Mouse (Mus musculus) cortical plate, adult 2 months (tissue): ENCODE results near the gene Chrnb4. TPM values are rescaled to one million over a fixed set of nuclear protein-coding genes. Genes with fewer than 3 reads are reported as not detected.

Experiments used
- H3K27ac ChIP-seq: fragments of 200-500 bp; 2 replicates; pipeline ENCODE4 v1.5.1; 2012; ENCODE audit warnings: low read length, control low read depth, inconsistent platforms; ENCODE audit not compliant: insufficient read depth
- H3K4me1 ChIP-seq: fragments of 200-500 bp; 2 replicates; pipeline ENCODE4 v1.6.1; 2011; ENCODE audit warnings: low read length; ENCODE audit not compliant: control insufficient read depth, insufficient read depth
- H3K4me3 ChIP-seq: fragments of 200-500 bp; 2 replicates; pipeline ENCODE4 v1.5.1; 2011; ENCODE audit warnings: mild to moderate bottlenecking, low read length, control low read depth; ENCODE audit not compliant: insufficient read depth
- CTCF ChIP-seq: fragments of 200-500 bp; IDR thresholded peaks from 2 replicates; pipeline ENCODE4 v1.5.1; 2011; ENCODE audit warnings: mild to moderate bottlenecking, control low read depth, low read length; ENCODE audit not compliant: insufficient read depth; ENCODE audit errors: extremely low read depth
- POLR2A ChIP-seq: fragments of 200-500 bp; IDR thresholded peaks from 2 replicates; pipeline ENCODE4 v1.6.1; 2011; ENCODE audit warnings: mild to moderate bottlenecking, low read length, control low read depth; ENCODE audit not compliant: insufficient read depth; ENCODE audit errors: extremely low read depth
- polyA plus RNA-seq: library from polyadenylated mRNA; depleted of rRNA; stranded (reverse); fragments of >200 nt; gene quantifications from 2 replicates; pipeline ENCODE4 v1.2.3, GENCODE M21; 2012; rRNA removed

Chrnb4 gene
- polyA plus RNA-seq: 0.08 and 0.13 TPM in 2 replicates

DNA sequence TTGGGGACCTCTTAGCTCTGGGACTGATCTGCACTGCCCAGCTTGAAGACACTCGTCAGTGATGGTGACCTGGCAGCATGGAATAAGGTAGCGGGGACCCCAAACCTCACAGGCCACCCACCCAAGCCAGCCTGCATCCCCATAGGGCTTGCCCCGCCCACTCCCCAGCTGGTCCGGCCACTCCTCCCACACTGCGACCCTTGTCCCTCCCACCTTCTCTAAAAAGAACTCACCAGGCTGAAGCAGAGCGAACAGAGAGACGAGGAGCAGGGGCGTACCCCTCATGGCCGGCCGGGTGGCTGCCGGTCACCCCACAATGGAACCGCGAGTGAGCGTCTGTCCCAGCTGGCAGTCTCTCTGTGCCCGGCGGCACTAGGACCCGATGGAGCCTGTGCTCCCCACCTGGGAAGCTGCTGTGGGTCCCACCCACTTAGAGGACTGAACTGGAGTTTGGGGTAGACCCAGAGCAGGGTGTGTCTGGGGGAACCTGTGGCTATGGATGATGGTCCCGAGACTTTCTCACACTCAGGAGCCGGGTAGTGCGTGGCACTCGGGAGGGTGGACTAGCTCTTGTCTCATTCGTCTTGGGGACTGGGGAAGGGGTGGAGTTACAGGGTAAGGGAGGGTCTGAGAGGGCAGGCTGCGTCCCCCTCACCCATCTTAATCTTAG lies at the start of gene Chrnb4:
Gene Chrnb4, minus strand, starts transcription at position 569 of the 670 bp plus-strand sequence.
- TF ChIP-seq POLR2A: no peak
- no peak for TF ChIP-seq CTCF
- no peaks in the 10 kb centered on the region for H3K4me1 ChIP-seq
- no peak within 1 kb of the TSS for H3K27ac ChIP-seq
- H3K4me3 ChIP-seq: peak within 1 kb of the TSS; percentile 12; the same call in 1 of the 2 replicates

DNA sequence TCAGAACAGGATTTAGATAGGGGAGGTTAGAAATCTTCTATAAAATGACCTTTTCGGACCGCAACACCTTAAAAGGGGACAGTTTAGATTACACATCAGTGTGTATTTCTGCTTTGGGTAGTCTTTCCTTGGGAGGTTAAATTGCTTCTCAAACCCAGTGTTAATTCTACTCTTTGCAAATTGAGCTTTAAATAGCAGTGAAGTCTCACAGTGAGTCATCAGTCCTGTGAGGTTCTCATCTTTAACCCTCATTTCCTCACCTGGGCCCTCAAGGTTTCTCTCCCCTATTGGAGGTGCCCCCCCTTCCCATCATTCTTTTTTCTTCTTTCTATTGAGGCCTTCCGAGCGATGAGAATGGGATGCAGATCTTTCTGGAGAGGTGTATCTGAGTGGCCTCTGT lies 48.3 kb upstream of the Chrnb4 start:
- no peak for TF ChIP-seq POLR2A
- TF ChIP-seq CTCF: no peak
- Histone ChIP-seq H3K4me1 (no peaks in the 10 kb centered on the region), H3K4me3 (no peak overlapping the region), H3K27ac (no peak overlapping the region)

DNA sequence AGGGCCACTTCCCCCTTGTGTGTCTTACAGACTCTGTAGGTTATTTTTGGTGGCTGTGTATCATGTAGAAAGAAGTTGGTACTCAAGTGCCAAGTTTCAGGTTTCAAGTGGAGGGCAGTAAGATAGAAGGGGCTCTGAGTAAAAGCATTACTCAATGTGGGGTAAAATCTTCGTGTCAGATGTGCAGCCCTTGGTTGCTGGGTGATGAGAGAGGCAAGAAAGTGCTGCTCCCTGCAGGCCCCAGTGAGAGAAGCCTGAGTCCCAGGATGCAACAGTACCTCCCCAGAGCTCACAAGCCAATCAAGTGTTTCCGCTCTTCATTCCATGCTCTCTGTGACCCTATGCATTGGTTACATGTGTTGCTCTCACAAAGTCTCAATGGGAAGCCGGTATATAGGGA lies 47.5 kb upstream of the Chrnb4 start:
- Histone ChIP-seq H3K27ac (no peak overlapping the region), H3K4me1 (no peaks in the 10 kb centered on the region), H3K4me3 (no peak overlapping the region)
- TF ChIP-seq POLR2A (no peak), CTCF (no peak)

DNA sequence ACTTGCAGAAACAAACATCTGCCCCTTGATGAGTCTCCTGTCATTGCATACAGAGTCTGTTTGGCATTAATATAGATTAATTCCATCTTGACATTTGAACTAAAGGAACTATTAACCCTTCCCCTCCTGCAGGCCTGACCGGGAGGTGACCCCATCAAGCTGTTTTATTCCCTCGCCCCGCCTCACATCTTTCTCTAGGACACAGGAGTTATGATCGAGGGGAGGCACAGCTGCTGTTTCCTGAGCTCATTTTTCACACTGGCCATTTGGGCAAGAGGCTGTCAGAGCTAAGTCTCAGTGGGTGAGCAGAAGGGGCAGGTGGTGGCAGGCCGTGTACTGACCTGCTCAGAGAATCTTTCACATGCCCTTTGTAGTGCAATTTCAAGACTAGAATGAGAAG lies 41.6 kb upstream of the Chrnb4 start:
- Histone ChIP-seq H3K27ac (no peak overlapping the region), H3K4me3 (no peak overlapping the region), H3K4me1 (no peaks in the 10 kb centered on the region)
- TF ChIP-seq POLR2A: no peak
- no peak for TF ChIP-seq CTCF

DNA sequence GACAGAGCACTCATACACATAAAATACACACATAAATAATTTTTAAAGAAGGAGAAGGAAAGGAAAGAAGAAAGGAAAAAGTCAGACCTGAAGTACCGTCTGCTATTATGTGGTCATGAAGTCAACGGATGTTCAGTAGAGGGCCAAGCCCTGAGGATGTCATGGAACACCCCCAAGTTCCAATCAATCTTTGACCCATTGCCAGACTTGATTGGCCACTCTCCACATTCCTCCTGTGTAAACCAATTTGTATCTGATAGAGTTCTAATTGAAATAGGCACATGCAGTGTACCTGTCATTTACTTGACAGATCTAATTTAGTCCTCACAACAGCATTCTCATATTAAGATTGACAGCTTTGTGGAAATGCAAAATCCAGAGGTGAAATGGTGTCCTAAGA lies 40.6 kb upstream of the Chrnb4 start:
- no peak overlapping the region for H3K4me3 ChIP-seq
- no peaks in the 10 kb centered on the region for H3K4me1 ChIP-seq
- no peak overlapping the region for H3K27ac ChIP-seq
- TF ChIP-seq POLR2A: no peak
- no peak for TF ChIP-seq CTCF

DNA sequence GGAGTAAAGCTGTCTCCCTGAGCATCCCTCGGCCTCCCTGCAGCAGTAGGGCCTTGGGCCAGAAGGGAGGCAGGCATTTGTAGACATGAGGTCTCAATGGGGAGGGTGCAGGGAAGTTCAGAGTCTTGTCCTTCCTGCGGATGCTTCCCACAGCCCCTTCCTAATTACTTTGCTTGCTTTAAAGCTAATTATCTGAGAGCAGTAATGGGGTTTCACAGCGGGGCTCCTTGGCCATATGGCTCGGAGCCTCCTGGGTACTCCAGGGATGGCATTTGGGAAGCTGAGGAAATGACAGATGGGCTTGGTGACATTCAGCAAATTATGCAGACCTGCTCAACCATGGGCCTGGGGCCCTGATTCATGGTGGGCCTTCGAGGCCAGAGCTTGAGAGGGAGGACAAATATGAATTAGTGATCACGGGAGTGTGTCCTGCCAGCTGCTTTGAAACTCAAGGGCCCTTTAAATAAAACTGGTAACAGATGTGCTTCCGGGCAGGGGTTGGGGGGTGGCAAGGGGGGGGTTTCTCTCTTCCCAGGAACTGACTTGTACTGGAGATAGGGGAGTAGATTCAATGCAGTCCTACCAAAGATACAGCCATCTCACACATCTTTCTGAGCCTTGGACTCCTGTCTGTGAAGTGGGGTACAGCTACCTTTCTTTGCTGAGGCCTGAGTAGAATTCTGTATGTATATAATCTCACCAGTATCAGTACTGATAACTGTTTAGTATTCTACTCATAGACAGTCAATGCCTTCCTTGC lies 34.8 kb upstream of the Chrnb4 start:
- Histone ChIP-seq H3K4me3 (no peak overlapping the region), H3K27ac (no peak overlapping the region), H3K4me1 (no peaks in the 10 kb centered on the region)
- TF ChIP-seq CTCF (no peak), POLR2A (no peak)

DNA sequence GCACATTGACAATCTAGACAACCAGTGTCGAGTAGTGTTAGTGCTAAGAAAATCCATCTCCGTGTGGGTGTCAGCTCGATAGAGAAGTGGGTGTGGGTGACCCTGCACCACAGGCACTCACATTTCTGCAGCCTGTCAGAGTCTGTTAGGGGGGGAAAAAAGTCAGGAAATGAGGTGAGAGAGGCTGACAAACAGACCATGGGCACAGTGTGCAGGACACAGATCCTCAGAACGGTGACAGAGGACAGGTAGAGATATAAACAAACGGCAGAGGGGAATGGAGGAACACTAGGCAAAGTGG lies 19.3 kb upstream of the Chrnb4 start:
- no peak for TF ChIP-seq CTCF
- TF ChIP-seq POLR2A: no peak
- Histone ChIP-seq H3K4me1 (no peaks in the 10 kb centered on the region), H3K4me3 (no peak overlapping the region), H3K27ac (no peak overlapping the region)

DNA sequence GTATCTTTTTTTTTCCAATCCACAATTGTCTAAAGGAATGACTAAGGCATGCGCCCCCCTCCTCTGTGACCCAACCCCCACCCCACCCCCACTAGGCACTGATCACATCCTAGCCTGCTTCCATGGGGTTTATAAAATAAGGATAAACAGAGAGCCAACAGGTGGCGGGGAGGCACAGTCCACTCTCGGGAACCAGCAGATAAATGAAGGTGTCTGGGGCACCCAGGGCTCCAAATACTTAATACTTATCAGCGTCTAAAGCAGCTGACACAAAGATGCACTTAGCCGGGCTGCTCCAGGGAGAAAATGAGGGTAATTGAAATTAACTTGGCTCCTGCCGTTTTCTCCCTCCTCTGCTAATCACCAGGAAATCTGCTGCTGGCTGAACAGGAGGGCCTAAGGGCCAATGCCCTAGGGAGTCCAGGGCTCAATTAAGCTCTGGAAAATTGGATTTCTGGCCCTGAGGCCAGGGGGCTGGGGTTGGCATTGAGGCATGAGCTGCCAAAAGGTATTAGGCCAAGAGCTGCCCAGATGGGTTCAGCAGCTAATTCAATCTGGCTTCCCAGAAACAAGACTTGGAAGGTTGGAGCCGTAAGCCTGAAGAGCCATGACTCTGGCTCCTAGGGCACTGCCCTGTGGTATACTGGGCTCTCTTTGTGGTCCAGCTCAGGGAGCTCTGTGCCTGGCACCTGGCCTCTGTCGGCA lies 18.8 kb upstream of the Chrnb4 start:
- Histone ChIP-seq H3K4me3 (no peak overlapping the region), H3K27ac (no peak overlapping the region), H3K4me1 (no peaks in the 10 kb centered on the region)
- no peak for TF ChIP-seq CTCF
- TF ChIP-seq POLR2A: no peak

DNA sequence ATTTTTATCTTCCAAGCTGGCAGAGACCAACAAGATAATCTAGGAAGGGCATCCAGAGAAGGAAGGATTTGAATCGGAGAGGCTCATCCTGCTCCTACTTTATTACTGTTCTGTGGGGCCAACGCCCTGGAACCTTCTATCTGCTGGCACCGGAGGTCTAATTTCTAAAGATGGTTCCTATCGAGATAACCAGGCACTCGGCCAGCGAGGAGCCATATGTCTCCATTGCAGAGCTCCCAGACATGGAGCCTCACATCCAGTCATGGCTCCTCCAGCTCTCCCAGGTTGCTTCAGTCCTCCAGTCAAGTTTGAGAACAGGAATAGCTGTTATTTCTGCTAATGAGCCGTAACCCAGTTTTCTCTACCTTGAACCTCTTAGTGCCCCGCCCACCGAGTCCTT lies 16.7 kb upstream of the Chrnb4 start:
- no peak overlapping the region for H3K4me3 ChIP-seq
- TF ChIP-seq POLR2A (no peak), CTCF (no peak)
- H3K4me1 ChIP-seq: no peaks in the 10 kb centered on the region
- no peak overlapping the region for H3K27ac ChIP-seq

DNA sequence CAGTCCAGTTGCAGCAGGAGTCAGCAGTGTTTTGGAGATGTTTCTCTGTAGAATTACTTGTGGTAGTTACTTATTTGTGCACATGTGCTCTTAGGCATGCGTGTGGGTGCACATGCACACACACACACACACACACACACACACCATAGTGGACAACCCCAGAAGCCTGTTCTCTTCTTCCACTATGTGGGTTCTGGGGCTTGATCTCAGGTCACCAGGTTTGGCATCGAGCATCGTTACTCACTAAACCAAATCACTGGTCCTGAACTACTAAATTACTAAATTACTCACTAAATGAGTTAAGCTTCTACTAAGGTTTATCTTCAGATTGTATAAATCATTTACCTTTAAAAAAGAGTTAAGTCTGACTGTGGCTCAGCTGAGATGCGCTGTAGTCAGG lies 9.5 kb upstream of the Chrnb4 start:
- Histone ChIP-seq H3K4me1 (no peaks in the 10 kb centered on the region), H3K4me3 (no peak overlapping the region), H3K27ac (no peak overlapping the region)
- TF ChIP-seq POLR2A: no peak
